Mouse (Mus musculus) midbrain, postnatal 0 days (tissue): ENCODE data around the gene Tmub2. TPM values are rescaled to one million over a fixed set of nuclear protein-coding genes. Genes with fewer than 3 reads are reported as not detected.

Source experiments
- ATAC-seq: fragments of 200-750 bp; cut with Nextera tagmentation; 2 replicates; pipeline ENCODE4 v1.8.0; 2017; ENCODE audit warnings: moderate number of reproducible peaks, mild to moderate bottlenecking, moderate TSS enrichment, moderate library complexity; ENCODE audit not compliant: low FRiP score
- DNase-seq: peaks from one replicate; pipeline ENCODE4 v3.0.0-alpha.2; 2015; ENCODE audit warnings: low spot score
- H3K27ac ChIP-seq: fragments of 300-500 bp; sonication (generic); 2 replicates; pipeline ENCODE4 v1.5.1; 2014; ENCODE audit warnings: low read depth, mild to moderate bottlenecking, low read length, mixed read lengths
- H3K27me3 ChIP-seq: fragments of 300-500 bp; sonication (generic); 2 replicates; pipeline ENCODE4 v1.6.1; 2014; ENCODE audit warnings: low read length, control low read depth, mixed read lengths; ENCODE audit not compliant: insufficient read depth
- H3K36me3 ChIP-seq: fragments of 300-500 bp; sonication (generic); 2 replicates; pipeline ENCODE4 v1.6.1; 2014; ENCODE audit warnings: low read length, control low read depth, mixed read lengths; ENCODE audit not compliant: insufficient read depth
- H3K4me1 ChIP-seq: fragments of 300-500 bp; sonication (generic); 2 replicates; pipeline ENCODE4 v1.6.1; 2014; ENCODE audit warnings: mild to moderate bottlenecking, control low read depth, antibody characterized with exemption, low read length, mixed read lengths; ENCODE audit not compliant: insufficient read depth
- H3K4me2 ChIP-seq: fragments of 300-500 bp; sonication (generic); 2 replicates; pipeline ENCODE4 v1.6.1; 2014; ENCODE audit warnings: low read depth, mild to moderate bottlenecking, low read length, mixed read lengths; ENCODE audit not compliant: poor library complexity, severe bottlenecking
- H3K4me3 ChIP-seq: fragments of 300-500 bp; sonication (generic); 2 replicates; pipeline ENCODE4 v1.5.1; 2014; ENCODE audit warnings: low read depth, mild to moderate bottlenecking, low read length, moderate library complexity
- H3K9ac ChIP-seq: fragments of 300-500 bp; sonication (generic); replicated peaks from 2 replicates; pipeline ENCODE4 v1.6.1; 2014; ENCODE audit warnings: mild to moderate bottlenecking, low read length, moderate library complexity, mixed read lengths; ENCODE audit not compliant: poor library complexity, severe bottlenecking
- H3K9me3 ChIP-seq: fragments of 300-500 bp; sonication (generic); 2 replicates; pipeline ENCODE4 v1.6.1; 2016; ENCODE audit warnings: low read length, control low read depth
- CTCF ChIP-seq: IDR thresholded peaks from 2 replicates; pipeline ENCODE4 v1.5.1; 2016; ENCODE audit warnings: antibody characterized with exemption, mild to moderate bottlenecking
- WGBS: fragments of 180-500 bp; shearing (Covaris S2); extraction: QIAGEN DNeasy Blood & Tissue Kit; methylation state at CpG from one replicate; pipeline ENCODE4 v1.1.7; 2014; 5-methylcytosine and 5-hydroxymethylcytosine counted together
- polyA plus RNA-seq: library from polyadenylated mRNA; unstranded; fragments of >200 nt; fragmentation: Nextera tagmentation; extraction: Ambion mirVana; gene quantifications from 2 replicates; pipeline ENCODE4 v1.2.1, GENCODE M21; 2015
- total RNA-seq: library from RNA; depleted of rRNA; stranded (reverse); fragments of >200 nt; gene quantifications from 2 replicates; pipeline ENCODE4 v1.2.3, GENCODE M21; 2014

Tmub2 gene
- total and polyA plus RNA-seq, 2 experiments from 2014 or later, result 65.4 to 90.8 TPM

DNA sequence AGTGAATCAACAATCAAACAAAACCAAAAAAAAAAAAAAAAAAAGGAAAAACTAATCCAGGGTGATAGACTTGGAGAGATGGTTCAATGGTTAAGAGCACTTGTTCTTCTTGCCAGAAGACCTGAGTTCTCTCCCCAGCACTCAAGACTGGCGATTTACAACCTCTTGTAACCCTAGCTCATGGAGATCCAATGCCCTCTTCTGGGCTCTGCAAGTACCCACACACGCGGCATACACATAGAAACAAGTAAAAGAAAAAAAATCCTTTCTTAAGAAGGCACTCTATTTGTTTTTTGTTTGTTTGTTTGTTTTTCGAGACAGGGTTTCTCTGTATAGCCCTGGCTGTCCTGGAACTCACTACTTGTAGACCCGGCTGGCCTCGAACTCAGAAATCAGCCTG is 809 bp upstream of the Tmub2 start:
- WGBS, result 94% methylated on average over 6 of the region's 6 CpGs
- Histone ChIP-seq H3K4me1 (peaks cover 8% of the 10 kb centered on the region; the same call in 1 of the 2 replicates), H3K27me3 (no peaks in the 10 kb centered on the region), H3K36me3 (peaks cover 17% of the 10 kb centered on the region), H3K9me3 (no peaks in the 10 kb centered on the region), H3K9ac (no peak overlapping the region), H3K27ac (peak overlapping the region; percentile 68; the same call in 1 of the 2 replicates), H3K4me2 (peak overlapping the region; percentile 88; the same call in 1 of the 2 replicates), H3K4me3 (peak overlapping the region; percentile 67; the same call in 1 of the 2 replicates)
- no peak for ATAC-seq
- DNase-seq, result no peak
- no peak for TF ChIP-seq CTCF

DNA sequence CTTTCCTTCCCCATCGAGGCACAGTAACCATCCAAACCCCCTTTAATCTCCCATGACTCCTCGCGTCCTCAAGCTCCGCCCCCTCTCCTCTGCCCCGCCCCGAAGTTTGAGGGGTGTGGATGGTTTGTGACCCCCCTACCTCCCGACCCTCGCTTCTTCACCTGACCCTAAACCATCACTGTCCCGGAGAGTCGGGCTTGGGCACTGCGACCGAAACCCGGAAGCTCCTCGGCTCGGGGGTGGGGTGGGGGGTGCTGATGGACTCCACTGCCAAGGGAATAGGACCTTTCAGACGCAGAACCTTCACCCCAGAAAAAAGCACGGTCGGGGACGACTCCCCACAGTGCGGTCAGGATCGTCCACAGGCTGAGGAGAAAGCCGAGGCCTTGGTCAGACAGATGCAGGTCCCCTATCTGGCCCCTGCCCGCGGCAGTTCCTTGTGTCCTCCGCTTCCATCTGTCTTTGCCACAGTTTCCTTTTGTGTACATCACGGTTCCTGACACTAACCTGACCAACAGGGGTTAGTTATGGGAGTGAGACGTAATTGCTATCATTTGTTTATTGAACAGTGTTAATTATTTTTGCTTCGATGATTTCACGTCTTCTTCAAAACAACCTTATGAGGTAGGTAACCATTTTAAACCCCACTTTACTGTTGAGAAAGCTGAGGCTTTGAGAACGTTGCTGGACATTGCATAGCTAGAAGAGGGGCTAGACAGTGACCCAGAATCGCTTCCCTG is 534 bp downstream of the Tmub2 start:
- peak; percentile 72 for ATAC-seq
- TF ChIP-seq CTCF, result no peak
- Histone ChIP-seq H3K4me3 (peak overlapping the region; percentile 67), H3K27me3 (no peaks in the 10 kb centered on the region), H3K27ac (peak overlapping the region; percentile 68), H3K9ac (peak overlapping the region; percentile 77), H3K36me3 (peaks cover 19% of the 10 kb centered on the region), H3K4me2 (peak overlapping the region; percentile 88), H3K9me3 (no peaks in the 10 kb centered on the region), H3K4me1 (peaks cover 8% of the 10 kb centered on the region; the same call in 1 of the 2 replicates)
- WGBS, result 6% methylated on average over 31 of the region's 31 CpGs
- no peak for DNase-seq

DNA sequence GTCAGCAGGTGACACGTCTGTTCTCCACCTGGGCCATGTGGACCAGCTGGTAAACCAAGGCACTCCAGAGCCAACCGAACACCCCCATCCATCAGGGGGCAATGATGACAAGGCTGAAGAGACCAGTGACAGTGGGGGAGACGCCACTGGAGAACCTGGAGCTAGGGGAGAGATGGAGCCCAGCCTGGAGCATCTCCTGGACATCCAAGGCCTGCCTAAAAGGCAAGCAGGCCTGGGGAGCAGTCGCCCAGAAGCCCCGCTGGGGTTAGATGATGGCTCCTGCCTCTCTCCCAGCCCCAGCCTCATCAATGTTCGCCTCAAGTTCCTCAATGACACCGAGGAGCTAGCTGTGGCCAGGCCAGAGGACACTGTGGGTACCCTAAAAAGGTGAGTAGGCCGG is 2.8 kb downstream of the Tmub2 start:
- WGBS, result 93% methylated on average over 8 of the region's 8 CpGs

DNA sequence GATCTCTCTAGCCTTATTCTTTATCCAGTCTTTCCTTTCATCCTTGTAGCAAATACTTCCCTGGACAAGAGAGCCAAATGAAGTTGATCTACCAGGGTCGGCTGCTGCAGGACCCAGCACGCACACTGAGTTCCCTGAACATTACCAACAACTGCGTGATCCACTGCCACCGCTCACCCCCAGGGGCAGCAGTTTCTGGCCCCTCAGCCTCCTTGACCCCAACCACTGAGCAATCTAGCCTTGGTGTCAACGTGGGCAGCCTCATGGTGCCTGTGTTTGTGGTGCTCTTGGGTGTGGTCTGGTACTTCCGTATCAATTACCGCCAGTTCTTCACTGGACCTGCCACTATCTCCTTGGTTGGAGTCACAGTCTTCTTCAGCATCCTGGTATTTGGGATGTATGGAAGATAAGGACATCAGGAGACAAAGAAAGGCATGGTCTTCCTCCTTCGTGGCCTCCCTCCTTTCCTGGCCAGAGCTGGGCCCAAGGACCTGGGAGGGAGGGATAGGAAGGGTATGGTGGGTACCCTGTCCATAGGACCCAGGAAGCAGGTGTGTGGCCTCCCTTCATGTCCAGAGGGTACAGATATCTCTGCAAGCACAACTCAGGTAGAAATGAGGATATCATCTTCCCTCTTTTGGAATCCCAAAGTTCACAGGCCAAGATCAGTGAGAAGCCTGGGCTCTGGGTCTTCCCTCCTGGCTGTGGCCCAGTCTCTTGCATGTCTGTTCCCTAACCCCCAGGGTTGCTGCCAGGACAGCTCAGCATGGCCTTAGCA is 3.5 kb downstream of the Tmub2 start:
- H3K36me3 ChIP-seq, result peaks cover 46% of the 10 kb centered on the region
- H3K9me3 ChIP-seq, result no peaks in the 10 kb centered on the region
- no peak for ATAC-seq
- no peak; the same call in 1 of the 2 replicates for TF ChIP-seq CTCF
- no peak overlapping the region for H3K27ac ChIP-seq
- no peak for DNase-seq
- H3K4me3 ChIP-seq, result no peak overlapping the region
- H3K9ac ChIP-seq, result no peak overlapping the region
- 87% methylated on average over 8 of the region's 8 CpGs for WGBS
- no peak overlapping the region for H3K4me2 ChIP-seq
- peaks cover 8% of the 10 kb centered on the region; the same call in 1 of the 2 replicates for H3K4me1 ChIP-seq
- no peaks in the 10 kb centered on the region for H3K27me3 ChIP-seq

More for the DNA sequence above, 2.8 kb downstream of the Tmub2 start:
- ATAC-seq (no peak), DNase-seq (no peak)
- Histone ChIP-seq H3K4me1 (peaks cover 8% of the 10 kb centered on the region; the same call in 1 of the 2 replicates), H3K36me3 (peaks cover 41% of the 10 kb centered on the region), H3K27ac (no peak overlapping the region), H3K27me3 (no peaks in the 10 kb centered on the region), H3K9ac (no peak overlapping the region), H3K4me3 (no peak overlapping the region), H3K9me3 (no peaks in the 10 kb centered on the region), H3K4me2 (no peak overlapping the region)
- TF ChIP-seq CTCF, result no peak

DNA sequence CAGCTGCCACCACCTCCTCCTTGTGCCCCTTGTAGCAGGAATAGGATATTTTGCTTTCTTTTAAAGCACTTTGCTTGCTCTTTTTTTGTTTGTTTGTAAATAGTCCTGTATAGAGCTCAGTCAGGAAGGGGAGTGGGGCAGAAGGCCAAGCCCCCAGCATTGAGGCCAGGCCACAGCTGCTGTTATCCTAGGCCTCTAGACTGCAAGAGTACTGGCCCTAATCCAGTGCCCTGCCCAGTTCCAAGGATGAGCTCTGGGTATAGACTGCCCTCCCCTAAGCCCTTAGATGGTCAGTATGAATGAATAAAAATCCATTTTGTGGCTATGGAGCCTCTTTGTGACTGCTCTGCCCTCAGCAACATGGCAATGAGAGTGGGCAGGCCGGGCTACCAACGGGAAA is 4.2 kb downstream of the Tmub2 start:
- TF ChIP-seq CTCF, result no peak
- no peaks in the 10 kb centered on the region for H3K9me3 ChIP-seq
- no peak for DNase-seq
- peaks cover 48% of the 10 kb centered on the region for H3K36me3 ChIP-seq
- no peak overlapping the region for H3K4me2 ChIP-seq
- H3K27me3 ChIP-seq, result no peaks in the 10 kb centered on the region
- peaks cover 8% of the 10 kb centered on the region; the same call in 1 of the 2 replicates for H3K4me1 ChIP-seq
- no peak overlapping the region for H3K4me3 ChIP-seq
- H3K27ac ChIP-seq, result no peak overlapping the region
- ATAC-seq, result no peak
- 77% methylated on average over 2 of the region's 2 CpGs for whole genome bisulfite sequencing
- no peak overlapping the region for H3K9ac ChIP-seq
